Mouse (Mus musculus): ENCODE results near the gene Ndufa13. TPM values are rescaled to one million over a fixed set of nuclear protein-coding genes. Genes with fewer than 3 reads are reported as not detected.
"Not testable (repeated sequence)": the region's sequence is repeated elsewhere in the genome, so short reads cannot be mapped to it uniquely, and the experiment has no call there.

Ndufa13 gene
- 180 and 216 TPM in 2 replicates for polyA plus RNA-seq (2014; fragmentation: Nextera tagmentation; extraction: Ambion mirVana)

DNA sequence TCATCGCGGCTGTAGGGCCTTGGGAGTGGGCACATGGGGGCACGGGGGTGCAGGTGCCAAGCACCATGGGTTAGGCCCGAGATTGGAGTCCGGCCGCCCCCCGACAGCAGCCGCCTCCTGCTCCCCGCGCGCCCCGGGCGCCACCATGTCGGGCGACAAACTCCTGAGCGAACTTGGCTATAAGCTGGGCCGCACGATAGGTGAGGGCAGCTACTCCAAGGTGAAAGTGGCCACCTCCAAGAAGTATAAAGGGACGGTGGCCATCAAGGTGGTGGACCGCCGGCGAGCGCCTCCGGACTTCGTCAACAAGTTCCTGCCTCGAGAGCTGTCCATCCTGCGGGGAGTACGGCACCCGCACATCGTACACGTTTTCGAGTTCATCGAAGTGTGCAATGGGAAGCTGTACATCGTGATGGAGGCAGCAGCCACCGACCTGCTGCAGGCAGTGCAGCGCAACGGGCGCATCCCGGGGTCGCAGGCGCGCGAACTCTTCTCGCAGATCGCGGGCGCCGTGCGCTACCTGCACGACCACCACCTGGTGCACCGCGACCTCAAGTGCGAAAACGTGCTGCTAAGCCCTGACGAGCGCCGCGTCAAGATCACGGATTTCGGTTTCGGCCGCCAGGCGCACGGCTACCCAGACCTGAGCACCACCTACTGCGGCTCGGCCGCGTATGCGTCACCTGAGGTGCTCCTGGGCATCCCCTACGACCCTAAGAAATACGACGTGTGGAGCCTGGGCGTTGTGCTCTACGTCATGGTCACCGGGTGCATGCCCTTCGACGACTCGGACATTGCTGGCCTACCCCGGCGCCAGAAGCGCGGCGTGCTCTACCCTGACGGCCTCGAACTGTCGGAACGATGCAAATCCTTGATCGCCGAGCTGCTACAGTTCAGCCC, at the start of gene Ndufa13, which contains the start of the genes Tssk6 and Yjefn3:
TSS of gene Ndufa13 (minus strand) at position 396 of the 900 bp plus-strand sequence.
TSS of gene Tssk6 (plus strand) at position 22 of the 900 bp plus-strand sequence.
TSS of gene Yjefn3 (minus strand) at position 550 of the 900 bp plus-strand sequence.
- Histone ChIP-seq H3K36me3 (ENCODE audit: control insufficient read depth, insufficient read depth, low read length) (peaks cover 11% of the 10 kb centered on the region), H3K9me3 (replicated peaks; ENCODE audit: control insufficient read depth, low read length) (no peaks in the 10 kb centered on the region), H3K4me1 (ENCODE audit: control insufficient read depth, insufficient read depth, low read length) (peaks cover 16% of the 10 kb centered on the region), H3K4me2 (ENCODE audit: low read length) (peak within 1 kb of the TSS; percentile 96), H3K4me3 (ENCODE audit: low read depth, low read length) (peak within 1 kb of the TSS; percentile 62), H3K27me3 (replicated peaks; ENCODE audit: control insufficient read depth, insufficient read depth, low read length) (no peaks in the 10 kb centered on the region), H3K9ac (ENCODE audit: low read length) (peak within 1 kb of the TSS; percentile 70), H3K27ac (ENCODE audit: low read depth, low read length) (peak within 1 kb of the TSS; percentile 85)
- WGBS: 9% methylated on average over 89 of the region's 89 CpGs
- DNase-seq (ENCODE audit: low spot score) (no peak), ATAC-seq (peak; percentile 1)

DNA sequence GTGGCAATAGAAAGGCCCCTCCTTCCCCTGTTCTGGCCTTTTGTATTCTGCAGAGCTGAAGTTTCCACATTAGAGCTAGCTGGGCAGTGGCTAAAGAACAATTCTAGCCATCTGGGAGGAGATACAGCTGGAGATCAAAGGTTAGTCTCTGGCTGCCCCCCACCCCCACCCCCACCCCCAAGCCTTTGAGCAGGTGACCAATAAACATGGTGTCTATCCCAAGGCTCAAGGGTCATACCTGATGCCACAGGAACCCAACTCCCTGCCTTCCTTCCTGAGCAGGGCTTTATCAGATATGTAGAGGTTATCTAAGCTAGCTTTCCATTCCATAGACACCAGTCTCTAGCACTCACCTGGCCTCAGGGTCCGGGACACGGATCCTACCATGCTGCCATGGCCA, 47.9 kb upstream of the Ndufa13 start:
- H3K4me3 ChIP-seq (ENCODE audit: low read depth, low read length): no peak overlapping the region
- no peaks in the 10 kb centered on the region for H3K27me3 ChIP-seq (replicated peaks; ENCODE audit: control insufficient read depth, insufficient read depth, low read length)
- ATAC-seq (no peak), DNase-seq (ENCODE audit: low spot score) (no peak)
- H3K9me3 ChIP-seq (replicated peaks; ENCODE audit: control insufficient read depth, low read length): no peaks in the 10 kb centered on the region
- H3K36me3 ChIP-seq (ENCODE audit: control insufficient read depth, insufficient read depth, low read length): peaks cover 7% of the 10 kb centered on the region; the same call in 1 of the 2 replicates
- no peaks in the 10 kb centered on the region; the same call in 1 of the 2 replicates for H3K4me1 ChIP-seq (ENCODE audit: control insufficient read depth, insufficient read depth, low read length)
- no peak overlapping the region for H3K4me2 ChIP-seq (ENCODE audit: low read length)
- H3K27ac ChIP-seq (ENCODE audit: low read depth, low read length): no peak overlapping the region
- WGBS: 94% methylated on average over 2 of the region's 2 CpGs
- no peak overlapping the region for H3K9ac ChIP-seq (ENCODE audit: low read length)

- WGBS: 90% methylated on average over 2 of the region's 3 CpGs
- H3K9me3 ChIP-seq (replicated peaks; ENCODE audit: control insufficient read depth, low read length); H3K9ac ChIP-seq (ENCODE audit: low read length); H3K4me3 ChIP-seq (ENCODE audit: low read depth, low read length); H3K36me3 ChIP-seq (ENCODE audit: control insufficient read depth, insufficient read depth, low read length); ATAC-seq; H3K27ac ChIP-seq (ENCODE audit: low read depth, low read length); H3K27me3 ChIP-seq (replicated peaks; ENCODE audit: control insufficient read depth, insufficient read depth, low read length); H3K4me1 ChIP-seq (ENCODE audit: control insufficient read depth, insufficient read depth, low read length); H3K4me2 ChIP-seq (ENCODE audit: low read length); DNase-seq (ENCODE audit: low spot score): not testable (repeated sequence)
Measured at GRCm38 (mm10) chr8:69942495-69942894, 40.1 kb upstream of the Ndufa13 start.

DNA sequence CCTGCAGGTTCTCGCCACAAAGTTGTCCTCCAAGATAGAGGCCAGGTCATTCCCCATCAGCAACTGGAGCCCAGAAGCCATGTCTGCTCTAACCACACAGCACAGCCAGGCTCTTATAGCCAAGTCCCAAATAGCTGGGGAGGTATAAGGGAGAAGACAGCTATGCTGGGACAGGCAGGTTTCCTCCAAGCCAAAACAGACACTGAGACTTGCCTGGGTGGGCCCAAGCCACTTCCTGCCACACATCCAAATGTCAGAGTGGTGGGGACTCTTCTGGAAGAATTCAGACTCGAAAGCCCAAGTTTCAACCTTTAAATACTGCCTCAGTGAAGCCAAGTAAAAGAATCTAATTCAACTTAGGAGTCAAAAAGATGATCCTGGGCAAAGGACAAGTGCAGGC, 38.0 kb upstream of the Ndufa13 start:
- Histone ChIP-seq H3K36me3 (ENCODE audit: control insufficient read depth, insufficient read depth, low read length) (peaks cover 7% of the 10 kb centered on the region; the same call in 1 of the 2 replicates), H3K4me3 (ENCODE audit: low read depth, low read length) (no peak overlapping the region), H3K4me2 (ENCODE audit: low read length) (no peak overlapping the region), H3K9me3 (replicated peaks; ENCODE audit: control insufficient read depth, low read length) (no peaks in the 10 kb centered on the region), H3K27ac (ENCODE audit: low read depth, low read length) (no peak overlapping the region), H3K27me3 (replicated peaks; ENCODE audit: control insufficient read depth, insufficient read depth, low read length) (no peaks in the 10 kb centered on the region), H3K4me1 (ENCODE audit: control insufficient read depth, insufficient read depth, low read length) (no peaks in the 10 kb centered on the region), H3K9ac (ENCODE audit: low read length) (no peak overlapping the region)
- WGBS: 97% methylated on average over 2 of the region's 2 CpGs
- no peak for DNase-seq (ENCODE audit: low spot score)
- no peak for ATAC-seq

- Histone ChIP-seq H3K4me3 (ENCODE audit: low read depth, low read length) (no peak overlapping the region), H3K9ac (ENCODE audit: low read length) (no peak overlapping the region), H3K4me1 (ENCODE audit: control insufficient read depth, insufficient read depth, low read length) (no peaks in the 10 kb centered on the region), H3K36me3 (ENCODE audit: control insufficient read depth, insufficient read depth, low read length) (peaks cover 7% of the 10 kb centered on the region; the same call in 1 of the 2 replicates), H3K27me3 (replicated peaks; ENCODE audit: control insufficient read depth, insufficient read depth, low read length) (no peaks in the 10 kb centered on the region), H3K4me2 (ENCODE audit: low read length) (no peak overlapping the region), H3K9me3 (replicated peaks; ENCODE audit: control insufficient read depth, low read length) (no peaks in the 10 kb centered on the region), H3K27ac (ENCODE audit: low read depth, low read length) (no peak overlapping the region)
- WGBS: 56% methylated on average over 3 of the region's 3 CpGs
- DNase-seq (ENCODE audit: low spot score) (no peak), ATAC-seq (no peak)
Measured at GRCm38 (mm10) chr8:69939633-69940032, 37.3 kb upstream of the Ndufa13 start.

DNA sequence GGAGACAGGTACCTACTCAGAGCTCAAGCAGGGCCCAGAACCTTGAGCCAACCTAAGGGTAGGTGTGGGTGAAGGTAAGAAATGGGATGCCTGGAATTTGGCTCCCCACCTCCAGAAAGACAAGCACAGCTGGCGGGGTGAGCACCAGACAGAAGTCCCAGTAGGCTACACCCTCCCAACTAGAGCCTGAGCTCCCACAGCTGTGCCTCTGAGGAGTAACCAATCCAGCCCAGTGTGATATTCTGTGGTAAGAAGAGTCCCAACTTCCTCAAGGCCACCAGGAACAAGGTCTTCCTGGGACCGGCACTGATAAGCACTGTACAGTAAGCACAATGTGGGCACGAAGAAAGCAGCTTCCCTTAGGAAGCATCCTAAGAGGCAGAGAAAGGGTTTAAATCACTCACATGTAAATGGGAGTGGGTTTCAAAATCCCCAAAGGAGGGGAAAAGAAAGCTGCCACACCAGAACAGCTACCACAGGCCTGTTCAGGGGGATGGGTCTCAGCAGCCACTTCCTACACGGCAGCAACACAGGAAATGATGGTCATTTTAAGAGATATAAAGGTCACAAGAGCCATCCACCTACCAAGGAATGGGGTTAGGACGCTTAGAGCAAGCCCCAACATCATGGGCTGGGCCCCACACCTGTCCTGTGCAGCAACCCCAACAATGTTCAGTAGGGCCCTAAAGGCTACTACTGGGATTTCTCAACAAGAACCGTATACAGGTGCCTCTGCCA, 36.1 kb upstream of the Ndufa13 start:
- Histone ChIP-seq H3K9ac (ENCODE audit: low read length) (no peak overlapping the region), H3K4me3 (ENCODE audit: low read depth, low read length) (no peak overlapping the region), H3K36me3 (ENCODE audit: control insufficient read depth, insufficient read depth, low read length) (peaks cover 12% of the 10 kb centered on the region), H3K9me3 (replicated peaks; ENCODE audit: control insufficient read depth, low read length) (no peaks in the 10 kb centered on the region), H3K27me3 (replicated peaks; ENCODE audit: control insufficient read depth, insufficient read depth, low read length) (no peaks in the 10 kb centered on the region), H3K4me1 (ENCODE audit: control insufficient read depth, insufficient read depth, low read length) (no peaks in the 10 kb centered on the region), H3K27ac (ENCODE audit: low read depth, low read length) (no peak overlapping the region), H3K4me2 (ENCODE audit: low read length) (no peak overlapping the region)
- DNase-seq (ENCODE audit: low spot score) (no peak), ATAC-seq (no peak)
- WGBS: 92% methylated on average over 6 of the region's 6 CpGs

DNA sequence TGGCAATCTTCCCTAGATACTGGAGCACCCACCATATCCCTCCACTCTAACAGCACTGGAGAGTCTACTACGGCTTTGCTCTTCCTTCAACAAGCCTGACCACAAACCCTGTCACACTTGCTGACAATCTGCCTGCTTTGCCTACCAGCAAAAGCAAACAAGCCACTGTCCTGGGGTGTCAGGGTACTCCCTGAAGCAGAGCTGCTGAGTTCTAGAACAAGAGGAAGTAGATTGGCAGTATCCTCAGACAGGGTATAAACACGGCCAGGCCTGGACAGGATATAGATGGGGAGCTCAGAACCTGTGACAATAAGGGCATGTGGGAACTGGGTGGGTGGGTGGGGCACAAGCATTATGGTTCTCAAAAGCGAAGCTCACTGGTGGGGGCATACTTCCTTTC, 35.1 kb upstream of the Ndufa13 start:
- Histone ChIP-seq H3K27me3 (replicated peaks; ENCODE audit: control insufficient read depth, insufficient read depth, low read length) (no peaks in the 10 kb centered on the region), H3K27ac (ENCODE audit: low read depth, low read length) (no peak overlapping the region), H3K4me3 (ENCODE audit: low read depth, low read length) (no peak overlapping the region), H3K4me2 (ENCODE audit: low read length) (no peak overlapping the region), H3K9ac (ENCODE audit: low read length) (no peak overlapping the region), H3K4me1 (ENCODE audit: control insufficient read depth, insufficient read depth, low read length) (no peaks in the 10 kb centered on the region), H3K36me3 (ENCODE audit: control insufficient read depth, insufficient read depth, low read length) (peaks cover 12% of the 10 kb centered on the region), H3K9me3 (replicated peaks; ENCODE audit: control insufficient read depth, low read length) (no peaks in the 10 kb centered on the region)
- no peak for ATAC-seq
- no peak for DNase-seq (ENCODE audit: low spot score)
- 92% methylated on average over 3 of the region's 3 CpGs for WGBS

- no peaks in the 10 kb centered on the region for H3K4me1 ChIP-seq (ENCODE audit: control insufficient read depth, insufficient read depth, low read length)
- no peak overlapping the region for H3K4me2 ChIP-seq (ENCODE audit: low read length)
- H3K9me3 ChIP-seq (replicated peaks; ENCODE audit: control insufficient read depth, low read length): no peaks in the 10 kb centered on the region
- peak; percentile 64 for DNase-seq (ENCODE audit: low spot score)
- no peaks in the 10 kb centered on the region for H3K27me3 ChIP-seq (replicated peaks; ENCODE audit: control insufficient read depth, insufficient read depth, low read length)
- H3K9ac ChIP-seq (ENCODE audit: low read length): no peak overlapping the region
- peak; percentile 29; the same call in 1 of the 2 replicates for ATAC-seq
- H3K36me3 ChIP-seq (ENCODE audit: control insufficient read depth, insufficient read depth, low read length): peaks cover 12% of the 10 kb centered on the region
- H3K4me3 ChIP-seq (ENCODE audit: low read depth, low read length): no peak overlapping the region
- H3K27ac ChIP-seq (ENCODE audit: low read depth, low read length): no peak overlapping the region
- 66% methylated on average over 7 of the region's 7 CpGs for WGBS
Measured at GRCm38 (mm10) chr8:69936050-69936794, 33.9 kb upstream of the Ndufa13 start.
